Mouse (Mus musculus): ENCODE measurements around the gene Actg1.
"Not testable (repeated sequence)": the region's sequence is repeated elsewhere in the genome, so short reads cannot be mapped to it uniquely, and the experiment has no call there.

Gene Actg1

GRCm38 (mm10) chr11:120346383-120347034 lies 1.8 kb downstream of the Actg1 start:
- DNase-seq (ENCODE audit: low spot score in 2 of 2): not testable (repeated sequence)

- DNase-seq (ENCODE audit: low spot score in 2 of 2): no peak
Measured at GRCm38 (mm10) chr11:120345067-120345681, 3.2 kb downstream of the Actg1 start.

GRCm38 (mm10) chr11:120344310-120344920 lies 3.9 kb downstream of the Actg1 start:
- DNase-seq (ENCODE audit: low spot score in 2 of 2): no peak

- DNase-seq (ENCODE audit: low spot score in 2 of 2): no peak
Measured at GRCm38 (mm10) chr11:120343519-120344309, 4.6 kb downstream of the Actg1 start.

GRCm38 (mm10) chr11:120342656-120343160 lies 5.6 kb downstream of the Actg1 start:
- no peak for DNase-seq (ENCODE audit: low spot score in 2 of 2)

- DNase-seq (ENCODE audit: low spot score in 2 of 2): no peak
Measured at GRCm38 (mm10) chr11:120341661-120342060, 6.7 kb downstream of the Actg1 start.

- DNase-seq (ENCODE audit: low spot score in 2 of 2): no peak
Measured at GRCm38 (mm10) chr11:120339978-120340513, 8.3 kb downstream of the Actg1 start.

GRCm38 (mm10) chr11:120338786-120339185 lies 9.6 kb downstream of the Actg1 start:
- DNase-seq (ENCODE audit: low spot score in 2 of 2): no peak

- no peak for DNase-seq (ENCODE audit: low spot score in 2 of 2)
Measured at GRCm38 (mm10) chr11:120337447-120337846, 10.9 kb downstream of the Actg1 start.

- DNase-seq (ENCODE audit: low spot score in 2 of 2): no peak
Measured at GRCm38 (mm10) chr11:120335431-120336021, 12.8 kb downstream of the Actg1 start.

- no peak for DNase-seq (ENCODE audit: low spot score in 2 of 2)
Measured at GRCm38 (mm10) chr11:120320156-120320555, 28.2 kb downstream of the Actg1 start.

GRCm38 (mm10) chr11:120319310-120319709 lies 29.0 kb downstream of the Actg1 start:
- DNase-seq (ENCODE audit: low spot score in 2 of 2): no peak

- no peak for DNase-seq (ENCODE audit: low spot score in 2 of 2)
Measured at GRCm38 (mm10) chr11:120317456-120317855, 30.9 kb downstream of the Actg1 start.

- DNase-seq (ENCODE audit: low spot score in 2 of 2): peak in 1 of 2 experiments; percentile 31
Measured at GRCm38 (mm10) chr11:120316690-120317254, 31.6 kb downstream of the Actg1 start.

- peak; percentile 84 to 92 for DNase-seq (ENCODE audit: low spot score in 2 of 2)
Measured at GRCm38 (mm10) chr11:120315832-120316689, 32.3 kb downstream of the Actg1 start.

- peak in 1 of 2 experiments; percentile 4 for DNase-seq (ENCODE audit: low spot score in 2 of 2)
Measured at GRCm38 (mm10) chr11:120315416-120315761, 33.0 kb downstream of the Actg1 start.

- no peak for DNase-seq (ENCODE audit: low spot score in 2 of 2)
Measured at GRCm38 (mm10) chr11:120314721-120315415, 33.5 kb downstream of the Actg1 start.

GRCm38 (mm10) chr11:120313906-120314685 lies 34.2 kb downstream of the Actg1 start:
- DNase-seq (ENCODE audit: low spot score in 2 of 2): no peak

GRCm38 (mm10) chr11:120312069-120312468 lies 36.3 kb downstream of the Actg1 start:
- no peak for DNase-seq (ENCODE audit: low spot score in 2 of 2)
